Mouse (Mus musculus): ENCODE results near the gene Gm9573.

- TF ChIP-seq POLR2A (IDR thresholded peaks at IDR 0.05; ENCODE audit: borderline replicate concordance, low read depth, low read length): no peak
- peak; percentile 47; the same call in 1 of the 2 replicates for TF ChIP-seq CTCF (IDR thresholded peaks at IDR 0.05; ENCODE audit: low read depth, low read length)
Observed at GRCm38 (mm10) chr17:35584330-35584937, 42.0 kb downstream of the Gm9573 start.
